Mouse (Mus musculus) gastrocnemius, adult 8-10 months (tissue): ENCODE data around the gene Zdhhc11. TPM values are rescaled to one million over a fixed set of nuclear protein-coding genes. Genes with fewer than 3 reads are reported as not detected.

Experiments used
- DNase-seq, 2 experiments: peaks; one replicate each; pipeline ENCODE4 v3.0.0; 2022; ENCODE audit warnings: low spot score in 2 of 2
- total RNA-seq, 4 experiments: library from RNA; stranded (reverse); gene quantifications; 2 replicates each; pipeline ENCODE4 v1.2.4; 2022

Zdhhc11 gene
- total RNA-seq, result not detected

GRCm38 (mm10) chr13:73963551-73963950 is at the start of gene Zdhhc11:
Gene Zdhhc11, plus strand, starts transcription at chr13:73963851.
- no peak for DNase-seq

GRCm38 (mm10) chr13:73932201-73932600 is 31.4 kb upstream of the Zdhhc11 start:
- DNase-seq, result no peak

- DNase-seq, result no peak
Measured at GRCm38 (mm10) chr13:73936938-73937320, 26.7 kb upstream of the Zdhhc11 start.

- DNase-seq, result peak; percentile 80 to 82
Measured at GRCm38 (mm10) chr13:73937321-73938176, 26.1 kb upstream of the Zdhhc11 start, which contains the start of the genes Trip13 and Brd9. Gene Trip13, minus strand, starts transcription at chr13:73937784. Gene Brd9, plus strand, starts transcription at chr13:73937811.

GRCm38 (mm10) chr13:73938177-73938560 is 25.5 kb upstream of the Zdhhc11 start:
- DNase-seq, result no peak

- no peak for DNase-seq
Measured at GRCm38 (mm10) chr13:73939101-73939500, 24.6 kb upstream of the Zdhhc11 start.

GRCm38 (mm10) chr13:73944606-73945005 is 19.0 kb upstream of the Zdhhc11 start:
- DNase-seq, result no peak

- DNase-seq, result no peak
Measured at GRCm38 (mm10) chr13:73953551-73954130, 10.0 kb upstream of the Zdhhc11 start.

- no peak for DNase-seq
Measured at GRCm38 (mm10) chr13:73954666-73955065, 9.0 kb upstream of the Zdhhc11 start.

GRCm38 (mm10) chr13:73955531-73955930 is 8.1 kb upstream of the Zdhhc11 start:
- no peak for DNase-seq

- DNase-seq, result no peak
Measured at GRCm38 (mm10) chr13:73960117-73960652, 3.5 kb upstream of the Zdhhc11 start.

GRCm38 (mm10) chr13:73961177-73961576 is 2.5 kb upstream of the Zdhhc11 start:
- DNase-seq, result no peak

- peak; percentile 64 to 69 for DNase-seq
Measured at GRCm38 (mm10) chr13:73970545-73971448, 7.1 kb downstream of the Zdhhc11 start.

- DNase-seq, result no peak
Measured at GRCm38 (mm10) chr13:73974523-73974922, 10.9 kb downstream of the Zdhhc11 start.

- DNase-seq, result no peak
Measured at GRCm38 (mm10) chr13:73976935-73977334, 13.3 kb downstream of the Zdhhc11 start.

GRCm38 (mm10) chr13:73990325-73990724 is 26.7 kb downstream of the Zdhhc11 start:
- no peak for DNase-seq

GRCm38 (mm10) chr13:73990761-73991160 is 27.1 kb downstream of the Zdhhc11 start:
- DNase-seq, result no peak

GRCm38 (mm10) chr13:73991267-73991666 is 27.6 kb downstream of the Zdhhc11 start:
- no peak for DNase-seq

GRCm38 (mm10) chr13:73996456-73996855 is 32.8 kb downstream of the Zdhhc11 start:
- no peak for DNase-seq

GRCm38 (mm10) chr13:74000519-74000918 is 36.9 kb downstream of the Zdhhc11 start:
- DNase-seq, result no peak

- DNase-seq, result no peak
Measured at GRCm38 (mm10) chr13:74000961-74001360, 37.3 kb downstream of the Zdhhc11 start.
